Mouse (Mus musculus): ENCODE data around the gene Tnfaip8l3.

Tnfaip8l3 gene

DNA sequence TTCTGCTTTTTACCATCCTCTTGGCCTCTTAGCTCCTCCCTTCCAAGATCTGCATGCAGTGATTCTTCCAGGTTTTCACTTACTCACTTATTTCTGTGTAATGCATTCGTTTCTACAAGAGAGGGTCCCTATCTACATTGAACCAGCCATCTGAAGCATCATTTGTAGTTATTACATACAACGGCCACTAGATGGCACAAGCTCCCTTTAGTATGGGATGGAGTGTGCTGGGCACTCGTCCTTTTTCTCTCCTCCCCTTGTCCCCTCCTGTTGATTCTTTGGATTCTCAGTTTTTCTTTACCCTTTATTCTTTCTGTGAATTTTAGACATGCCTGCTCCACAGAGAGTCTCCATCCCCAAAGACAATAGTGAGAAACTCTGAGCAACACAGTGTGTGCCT is 77.3 kb downstream of the Tnfaip8l3 start:
- no peak for DNase-seq (ENCODE audit: low spot score in 2 of 2)

DNA sequence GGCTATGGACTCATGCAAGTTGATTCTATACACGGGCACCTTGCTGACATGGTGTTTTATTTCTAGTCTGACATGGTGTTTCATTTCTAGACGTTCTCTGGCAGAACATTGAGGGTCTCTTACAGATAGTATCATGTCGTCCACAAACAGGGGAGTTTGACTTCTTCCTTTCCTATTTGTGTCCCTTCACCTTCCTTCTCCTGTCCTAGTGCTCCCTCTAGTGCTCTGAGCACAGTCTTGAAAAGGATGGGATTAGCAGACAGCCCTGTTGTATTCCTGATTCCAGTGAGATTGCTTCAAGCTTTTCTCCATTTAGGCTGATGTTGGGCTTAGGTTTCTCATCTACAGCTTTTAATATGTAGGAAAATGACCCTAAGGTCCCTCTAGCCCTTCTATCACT is 81.2 kb downstream of the Tnfaip8l3 start:
- DNase-seq (ENCODE audit: low spot score in 2 of 2): no peak

DNA sequence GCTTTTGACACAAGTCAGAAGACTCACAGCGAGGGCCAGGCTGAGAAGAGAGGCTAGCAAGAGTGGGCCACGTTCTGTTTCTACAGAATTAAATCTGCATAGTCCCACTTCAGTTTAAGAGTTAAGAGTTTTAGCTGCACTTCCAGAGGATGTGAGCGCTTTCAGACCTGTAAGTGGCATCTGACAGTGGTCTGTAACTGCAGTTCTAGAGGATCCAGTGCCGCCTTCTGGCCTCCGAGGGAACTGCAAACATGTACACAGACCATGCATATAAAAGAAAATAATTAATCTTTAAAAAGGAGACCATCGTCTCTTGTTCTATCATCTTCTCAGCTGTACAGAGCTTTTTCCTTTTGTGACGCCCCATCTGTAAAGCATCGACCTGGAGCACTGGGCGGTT is 83.3 kb downstream of the Tnfaip8l3 start:
- no peak for DNase-seq (ENCODE audit: low spot score in 2 of 2)

DNA sequence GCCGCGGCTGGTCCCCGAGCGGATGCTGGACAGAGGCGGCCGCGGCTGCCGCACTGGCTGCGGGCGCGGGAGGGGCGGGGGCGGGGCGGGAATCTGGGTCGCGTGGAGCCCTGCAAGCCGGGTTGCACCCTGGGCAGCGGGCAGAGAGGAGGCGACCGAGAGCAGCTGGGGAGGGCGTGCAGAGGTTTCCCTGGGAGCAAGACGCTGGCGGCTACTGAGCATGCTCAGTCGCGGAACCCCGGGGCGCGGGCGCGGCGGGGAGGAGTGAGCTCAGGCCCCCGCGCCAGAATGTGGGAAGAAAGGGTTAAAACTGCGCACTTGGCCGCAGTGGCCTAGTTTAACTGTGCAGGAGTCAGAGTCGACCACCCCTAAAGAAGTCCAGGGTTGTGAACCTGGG is 93.1 kb downstream of the Tnfaip8l3 start, which contains the start of gene Elmod1:
Gene Elmod1, minus strand, starts transcription at position 180 of the 397 bp plus-strand sequence.
- DNase-seq (ENCODE audit: low spot score in 2 of 2): no peak

DNA sequence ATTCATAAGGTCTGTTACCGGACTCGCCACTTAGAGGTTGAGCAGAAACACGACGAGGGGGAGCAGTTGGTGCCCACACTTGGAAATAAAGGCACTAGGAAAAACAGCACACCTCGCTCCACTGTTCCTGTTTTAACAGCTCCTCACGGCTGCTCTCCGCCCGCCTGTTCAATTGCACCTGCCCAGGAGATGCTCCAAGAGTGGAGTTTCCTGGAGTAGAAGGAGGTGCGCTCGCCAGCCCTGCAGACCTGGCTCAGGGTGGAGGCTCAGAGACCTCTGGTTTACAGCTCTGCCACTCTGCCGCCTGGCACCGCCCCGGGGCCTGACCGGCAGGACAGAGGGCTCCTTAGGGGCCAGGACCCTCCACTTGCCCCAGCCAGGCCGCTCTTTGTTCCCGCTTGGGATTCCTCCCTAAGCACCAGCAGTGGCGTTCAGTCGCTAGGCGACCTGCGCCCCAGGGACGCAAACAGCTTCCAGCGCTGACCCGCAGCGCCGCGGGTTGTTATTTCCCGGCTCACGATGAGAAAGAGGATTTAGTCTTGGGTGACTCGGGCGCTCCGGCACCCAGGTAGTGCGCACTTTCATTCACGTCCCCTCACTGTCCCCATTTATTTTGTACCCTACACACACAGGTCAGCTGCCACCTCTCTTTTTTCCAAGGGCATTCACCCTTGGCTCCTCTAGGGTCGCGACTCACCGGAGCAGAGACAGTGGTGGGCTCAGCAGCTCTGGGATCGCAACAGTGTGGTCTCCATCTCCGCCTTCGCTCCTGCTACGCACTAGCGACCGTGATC is 93.7 kb downstream of the Tnfaip8l3 start:
- DNase-seq (ENCODE audit: low spot score in 2 of 2): no peak

DNA sequence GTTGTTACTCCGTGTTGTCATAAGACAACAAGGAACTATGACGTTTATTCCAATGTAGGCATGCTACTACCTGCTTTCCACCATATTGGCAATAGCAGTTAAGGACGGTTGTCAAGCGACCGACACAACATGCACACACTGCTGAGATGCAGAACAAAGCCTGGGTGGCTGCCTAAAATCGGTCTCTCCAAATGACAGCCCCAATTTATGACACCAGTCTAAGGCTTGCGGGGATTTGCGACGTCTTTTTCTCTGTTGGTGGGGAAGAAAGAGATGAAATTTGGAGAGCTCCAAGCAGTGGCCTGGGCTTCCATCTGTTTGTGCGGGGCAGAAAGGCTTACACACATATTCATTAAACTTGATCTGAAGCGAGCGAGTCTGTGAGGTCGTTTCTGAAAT is 94.3 kb downstream of the Tnfaip8l3 start:
- DNase-seq (ENCODE audit: low spot score in 2 of 2): no peak

Measured in spleen, postnatal 36 days (tissue).